Mouse (Mus musculus) brain, embryonic 14.5 days (tissue): ENCODE results near the gene Fjx1.

Source experiments
- CTCF ChIP-seq: fragments of 200-500 bp; IDR thresholded peaks from 2 replicates; pipeline ENCODE4 v1.5.1; 2012; ENCODE audit warnings: inconsistent platforms, mild to moderate bottlenecking, moderate library complexity, borderline replicate concordance; ENCODE audit not compliant: insufficient read depth, insufficient read length; ENCODE audit errors: extremely low read depth
- POLR2A ChIP-seq: fragments of 200-500 bp; IDR thresholded peaks from 2 replicates; pipeline ENCODE4 v1.6.1; 2012; ENCODE audit warnings: mild to moderate bottlenecking, inconsistent platforms, borderline replicate concordance; ENCODE audit not compliant: poor library complexity, insufficient read depth, insufficient read length, severe bottlenecking; ENCODE audit errors: extremely low read depth

- TF ChIP-seq POLR2A (no peak), CTCF (no peak)
Measured at GRCm38 (mm10) chr2:102401352-102401692, 51.0 kb downstream of the Fjx1 start.
